Mouse (Mus musculus): ENCODE results near the gene Susd1.

Gene Susd1

GRCm38 (mm10) chr4:59340714-59341113 is 97.7 kb downstream of the Susd1 start:
- peak; percentile 92 for DNase-seq (ENCODE audit: low read depth, low spot score)

- DNase-seq (ENCODE audit: low read depth, low spot score), result no peak
Observed at GRCm38 (mm10) chr4:59340046-59340445, 98.4 kb downstream of the Susd1 start.

GRCm38 (mm10) chr4:59338896-59339535 is 99.4 kb downstream of the Susd1 start:
- no peak for DNase-seq (ENCODE audit: low read depth, low spot score)

GRCm38 (mm10) chr4:59337533-59337885 is 100.9 kb downstream of the Susd1 start:
- no peak for DNase-seq (ENCODE audit: low read depth, low spot score)

- DNase-seq (ENCODE audit: low read depth, low spot score), result no peak
Observed at GRCm38 (mm10) chr4:59336846-59337532, 101.4 kb downstream of the Susd1 start.

- no peak for DNase-seq (ENCODE audit: low read depth, low spot score)
Observed at GRCm38 (mm10) chr4:59336439-59336809, 102.0 kb downstream of the Susd1 start.

- DNase-seq (ENCODE audit: low read depth, low spot score), result peak; percentile 66
Observed at GRCm38 (mm10) chr4:59335616-59336438, 102.6 kb downstream of the Susd1 start.

GRCm38 (mm10) chr4:59335101-59335500 is 103.3 kb downstream of the Susd1 start:
- DNase-seq (ENCODE audit: low read depth, low spot score), result no peak

- no peak for DNase-seq (ENCODE audit: low read depth, low spot score)
Observed at GRCm38 (mm10) chr4:59334236-59334635, 104.2 kb downstream of the Susd1 start.

GRCm38 (mm10) chr4:59333424-59333895 is 105.0 kb downstream of the Susd1 start:
- DNase-seq (ENCODE audit: low read depth, low spot score), result no peak

GRCm38 (mm10) chr4:59332691-59333423 is 105.6 kb downstream of the Susd1 start:
- DNase-seq (ENCODE audit: low read depth, low spot score), result no peak

- DNase-seq (ENCODE audit: low read depth, low spot score), result no peak
Observed at GRCm38 (mm10) chr4:59332089-59332488, 106.3 kb downstream of the Susd1 start.

GRCm38 (mm10) chr4:59331633-59332032 is 106.8 kb downstream of the Susd1 start:
- DNase-seq (ENCODE audit: low read depth, low spot score), result peak; percentile 94

- DNase-seq (ENCODE audit: low read depth, low spot score), result no peak
Observed at GRCm38 (mm10) chr4:59330961-59331604, 107.3 kb downstream of the Susd1 start.

- peak; percentile 51 for DNase-seq (ENCODE audit: low read depth, low spot score)
Observed at GRCm38 (mm10) chr4:59329461-59330304, 108.8 kb downstream of the Susd1 start.

- DNase-seq (ENCODE audit: low read depth, low spot score), result no peak
Observed at GRCm38 (mm10) chr4:59328821-59329220, 109.6 kb downstream of the Susd1 start.

- DNase-seq (ENCODE audit: low read depth, low spot score), result no peak
Observed at GRCm38 (mm10) chr4:59327986-59328385, 110.4 kb downstream of the Susd1 start.

- DNase-seq (ENCODE audit: low read depth, low spot score), result no peak
Observed at GRCm38 (mm10) chr4:59326031-59326760, 112.2 kb downstream of the Susd1 start.

- DNase-seq (ENCODE audit: low read depth, low spot score), result no peak
Observed at GRCm38 (mm10) chr4:59324317-59324716, 114.1 kb downstream of the Susd1 start.

GRCm38 (mm10) chr4:59323231-59323651 is 115.2 kb downstream of the Susd1 start:
- peak; percentile 92 for DNase-seq (ENCODE audit: low read depth, low spot score)

Measured in 3T3-L1 (cell line).